Mouse (Mus musculus) gonadal fat pad, adult 2 months (tissue): ENCODE data around the gene Pdha1. TPM values are rescaled to one million over a fixed set of nuclear protein-coding genes. Genes with fewer than 3 reads are reported as not detected.

Source experiments
- DNase-seq: peaks from one replicate; pipeline ENCODE4 v3.0.0-alpha.2; 2012; ENCODE audit warnings: low read depth
- polyA plus RNA-seq: library from polyadenylated mRNA; depleted of rRNA; stranded (reverse); fragments of >200 nt; gene quantifications from 2 replicates; pipeline ENCODE4 v1.2.3, GENCODE M21; 2012; rRNA removed

Pdha1 gene
- polyA plus RNA-seq = 97.2 and 99.9 TPM in 2 replicates

DNA sequence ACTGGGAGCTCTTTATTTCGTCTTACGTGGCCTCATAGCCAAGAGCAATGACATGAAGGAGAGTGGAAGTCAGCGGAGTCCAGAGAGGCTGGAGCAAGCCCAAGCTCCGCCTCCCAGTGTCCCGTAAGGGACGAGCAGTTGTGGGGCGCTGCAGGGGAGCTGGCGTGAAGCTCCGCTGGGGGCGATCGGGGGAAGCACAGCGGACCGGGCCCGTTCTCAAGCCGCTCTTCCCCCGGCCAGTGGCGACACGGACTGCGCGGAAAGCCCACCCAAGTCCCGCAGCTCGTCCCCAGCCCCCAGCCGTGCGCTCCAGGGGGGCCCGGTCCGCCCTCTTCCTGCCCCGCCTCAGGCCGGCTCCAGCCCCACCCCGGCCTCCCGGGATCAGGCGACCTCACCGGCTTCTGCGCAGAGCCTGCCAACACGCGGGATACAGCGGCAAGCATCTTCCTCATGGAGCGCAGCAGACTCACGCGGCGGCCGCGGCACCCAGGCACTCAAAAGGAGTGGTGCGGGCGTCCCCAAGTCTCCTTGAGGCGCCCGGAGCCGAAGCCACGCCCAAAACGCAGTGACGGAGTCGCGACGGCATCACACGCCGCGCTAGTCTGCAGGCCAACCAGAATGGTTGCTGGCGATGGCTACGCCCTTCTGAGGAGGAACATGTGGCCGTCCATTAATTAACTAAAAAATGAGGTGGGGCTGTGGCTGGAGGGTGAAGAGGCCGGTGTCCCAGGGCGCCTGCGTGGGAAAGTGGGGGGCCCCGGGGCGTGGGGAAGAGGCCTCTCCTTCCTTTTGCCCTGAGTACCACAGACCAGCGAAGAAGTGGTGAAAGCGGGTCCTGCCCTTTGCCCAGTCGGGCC is at the start of gene Pdha1:
Gene Pdha1 (minus strand): TSS at position 553 of the 857 bp plus-strand sequence.
- DNase-seq = no peak

DNA sequence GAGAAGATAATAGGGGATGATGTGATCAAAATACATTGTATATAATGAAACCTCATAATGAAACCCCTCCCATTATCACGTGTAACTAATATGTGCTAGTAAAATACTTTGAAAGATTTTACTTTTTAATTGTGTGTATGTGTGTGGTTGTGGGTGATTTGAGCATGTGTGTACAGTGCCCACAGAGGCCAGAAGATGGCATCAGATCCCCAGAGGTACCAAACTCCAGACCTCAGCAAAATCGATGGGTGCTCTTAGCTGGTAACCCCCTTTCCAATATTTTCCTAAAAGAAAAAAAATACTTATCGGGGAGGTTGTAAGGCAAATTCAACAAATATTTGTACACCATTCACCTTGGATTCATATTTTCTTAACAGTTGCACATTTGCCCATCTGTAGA is 40.8 kb upstream of the Pdha1 start:
- no peak for DNase-seq

DNA sequence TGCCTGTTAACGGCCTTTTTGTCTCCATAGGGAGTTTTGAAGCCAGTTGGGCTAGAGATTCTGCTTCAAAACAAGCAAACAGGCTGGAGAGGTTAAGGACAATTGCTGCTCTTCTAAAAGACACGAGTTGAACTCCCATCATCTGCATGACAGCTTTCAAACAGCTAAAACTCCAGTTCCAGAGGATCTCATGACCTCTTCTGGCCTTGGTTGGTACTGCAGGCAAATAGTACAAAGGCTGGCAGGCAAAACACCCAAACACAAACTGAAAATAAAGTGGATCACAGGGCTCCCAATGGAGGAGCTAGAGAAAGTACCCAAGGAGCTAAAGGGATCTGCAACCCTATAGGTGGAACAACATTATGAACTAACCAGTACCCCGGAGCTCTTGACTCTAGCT is 31.9 kb upstream of the Pdha1 start:
- DNase-seq = no peak

DNA sequence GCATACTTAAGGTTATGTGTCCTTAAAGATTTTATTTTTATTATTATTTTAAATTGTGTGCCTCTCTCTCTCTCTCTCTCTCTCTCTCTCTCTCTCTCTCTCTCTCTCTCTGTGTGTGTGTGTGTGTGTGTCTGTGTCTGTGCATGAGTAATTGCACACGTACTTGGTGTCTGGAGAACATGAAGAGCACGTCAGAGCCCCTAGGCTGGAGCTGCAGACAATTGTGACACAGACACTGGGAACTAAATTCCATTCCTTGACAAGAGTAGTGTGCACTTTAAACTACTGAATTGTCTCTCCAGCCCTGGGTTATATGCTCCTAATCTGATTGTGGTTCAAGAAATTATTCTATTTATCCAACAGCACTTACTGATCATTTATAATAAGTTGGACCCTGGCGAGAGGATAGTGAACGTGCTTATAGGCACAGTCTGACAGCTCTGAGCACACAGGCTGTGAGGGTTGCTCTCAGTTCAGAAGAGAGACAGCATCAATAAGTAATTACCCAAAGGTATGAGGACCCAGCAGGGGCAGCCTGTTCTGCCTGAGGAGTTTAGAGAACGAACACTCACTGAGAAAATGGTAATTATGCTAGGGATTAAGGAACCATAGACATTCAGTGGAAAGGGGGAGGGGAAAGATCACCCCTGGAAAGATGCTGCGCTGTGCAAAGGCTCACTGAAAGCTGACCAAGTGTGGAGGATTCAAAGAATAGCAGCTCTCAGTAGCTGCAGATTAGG is 28.2 kb upstream of the Pdha1 start:
- DNase-seq = no peak

DNA sequence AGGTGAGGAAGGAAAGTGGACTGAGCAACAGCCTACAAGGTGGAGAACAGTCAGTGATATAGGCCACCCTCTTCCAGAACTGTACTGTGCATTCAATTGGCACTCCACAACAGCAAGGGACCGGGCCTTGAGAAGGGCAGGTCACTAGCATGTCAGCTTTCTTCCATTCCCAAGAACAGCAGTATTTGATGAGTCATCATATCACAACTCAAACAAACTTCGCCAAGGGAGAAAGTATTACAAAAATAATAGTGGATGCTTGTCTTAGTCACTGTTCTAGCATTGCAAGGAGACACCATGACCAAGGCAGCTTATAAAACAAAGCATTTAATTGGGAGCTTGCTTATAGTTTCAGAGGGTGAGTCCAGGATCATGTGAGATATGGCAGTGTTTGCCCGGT is 26.0 kb upstream of the Pdha1 start:
- no peak for DNase-seq

DNA sequence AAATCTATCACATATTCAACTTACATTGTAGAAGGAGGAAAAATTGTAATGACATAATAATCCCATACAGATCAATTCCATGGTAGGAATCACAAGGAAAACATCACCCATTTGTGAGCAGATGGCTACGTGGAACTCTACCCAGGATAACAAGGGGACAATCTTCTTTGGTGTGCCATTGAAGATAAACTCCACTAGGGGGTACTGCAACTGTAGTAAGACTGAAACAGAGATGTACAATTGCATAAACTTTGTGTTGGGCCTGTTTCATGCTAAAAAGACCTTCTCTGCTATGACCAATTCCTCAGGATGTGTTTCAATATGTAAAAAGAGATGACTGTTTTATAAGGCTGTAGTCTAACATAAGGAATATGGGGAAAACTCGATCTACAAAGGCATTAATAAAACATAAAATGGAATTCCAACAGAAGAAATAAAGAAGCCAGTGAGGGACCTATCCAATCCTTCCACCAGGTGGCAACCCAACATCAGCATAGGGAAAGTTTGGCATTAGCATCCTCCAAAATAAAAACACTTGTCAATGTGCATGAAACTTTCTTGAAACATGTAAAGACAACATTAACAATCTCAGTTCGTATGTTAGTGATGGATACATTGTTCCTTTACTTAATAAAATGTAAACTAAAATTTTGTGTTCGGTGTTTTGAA is 15.1 kb upstream of the Pdha1 start:
- no peak for DNase-seq

DNA sequence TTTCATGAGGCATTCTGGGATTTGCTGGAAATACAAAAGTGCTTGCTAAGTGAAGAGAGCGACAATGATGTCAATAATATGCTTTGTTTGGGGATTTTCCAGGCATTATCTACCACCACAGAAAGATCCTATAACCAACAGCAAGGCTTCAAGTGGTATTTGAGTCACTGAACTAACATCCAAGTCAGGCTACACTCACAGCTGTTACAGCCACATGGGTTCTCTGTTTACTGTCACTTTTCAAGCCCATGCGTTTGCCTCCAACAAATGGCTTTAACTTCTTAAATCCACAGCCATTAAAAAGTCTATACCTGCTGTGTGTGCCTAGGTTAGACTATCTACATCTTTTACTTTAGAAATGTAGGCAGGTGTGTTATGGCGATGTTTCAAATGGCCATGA is 10.6 kb upstream of the Pdha1 start:
- DNase-seq = no peak

DNA sequence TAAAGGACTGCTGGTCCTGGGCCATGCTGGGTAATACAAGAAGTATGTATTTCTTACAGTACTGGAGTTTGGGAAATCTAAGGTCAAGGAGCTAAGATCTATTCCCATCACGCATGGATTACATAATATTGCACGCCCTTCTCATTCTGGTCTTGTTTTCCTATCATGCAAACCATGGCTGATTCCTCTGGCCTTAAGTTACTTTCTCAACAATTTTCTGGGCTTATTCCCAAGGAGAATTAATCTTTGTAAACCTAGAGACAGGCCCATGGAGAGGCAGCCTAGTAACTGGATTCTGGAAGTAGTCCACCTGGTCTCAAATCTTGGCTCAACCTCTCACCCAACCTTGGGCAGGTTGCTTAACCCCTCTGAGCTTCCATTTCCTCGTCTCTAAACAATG is 9.2 kb upstream of the Pdha1 start:
- DNase-seq = no peak

DNA sequence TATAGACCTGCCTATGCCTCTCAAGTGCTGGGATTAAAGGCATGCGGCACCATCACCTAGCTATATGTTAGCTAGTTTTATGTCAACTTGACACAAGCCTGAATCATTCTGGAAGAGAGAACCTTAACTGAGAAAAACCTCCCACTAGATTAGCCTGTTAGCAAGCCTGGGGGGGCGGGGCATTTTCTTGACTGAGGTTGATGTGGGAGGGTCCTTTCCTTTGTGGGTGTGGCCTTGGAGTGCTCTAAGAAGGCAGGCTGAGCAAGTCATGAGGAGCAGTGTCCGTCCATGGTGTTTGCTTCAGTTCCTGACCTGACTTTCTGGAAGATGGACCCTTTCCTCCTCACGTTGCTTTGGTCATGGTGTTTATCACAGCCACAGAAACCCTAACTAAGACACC is 8.6 kb upstream of the Pdha1 start:
- DNase-seq = no peak

DNA sequence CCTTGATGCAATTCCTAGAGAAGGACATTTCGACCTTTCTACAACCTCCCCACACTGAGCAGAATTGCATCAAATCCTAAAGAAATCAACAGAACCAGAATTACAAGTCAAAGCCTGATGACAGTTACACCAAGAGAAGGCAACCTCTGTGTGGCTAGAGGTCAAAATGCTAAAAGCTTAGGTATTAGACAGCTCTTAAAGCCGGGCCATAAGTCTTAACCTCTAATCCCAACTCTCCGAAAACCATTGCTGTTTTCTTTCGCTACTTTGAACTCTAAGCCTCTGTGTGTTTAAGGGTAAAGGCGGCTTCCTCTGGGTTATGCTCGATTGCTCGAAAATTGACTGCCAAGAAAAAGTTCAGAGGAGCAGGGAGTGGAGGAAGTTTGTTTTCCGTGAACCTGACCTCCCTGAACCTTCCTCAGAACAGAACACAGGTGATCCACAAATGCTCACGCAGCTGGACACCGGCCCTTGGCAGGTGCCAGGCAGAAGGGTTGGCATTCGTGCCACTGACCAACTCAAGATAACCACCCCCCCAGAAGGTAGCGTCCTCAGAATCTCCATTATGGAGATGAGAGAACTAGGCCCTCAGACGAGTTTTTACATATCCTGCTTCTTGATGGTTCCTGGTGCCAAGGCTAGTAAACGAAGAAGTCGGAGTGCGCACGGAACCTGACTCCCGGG is 894 bp downstream of the Pdha1 start:
- no peak for DNase-seq

DNA sequence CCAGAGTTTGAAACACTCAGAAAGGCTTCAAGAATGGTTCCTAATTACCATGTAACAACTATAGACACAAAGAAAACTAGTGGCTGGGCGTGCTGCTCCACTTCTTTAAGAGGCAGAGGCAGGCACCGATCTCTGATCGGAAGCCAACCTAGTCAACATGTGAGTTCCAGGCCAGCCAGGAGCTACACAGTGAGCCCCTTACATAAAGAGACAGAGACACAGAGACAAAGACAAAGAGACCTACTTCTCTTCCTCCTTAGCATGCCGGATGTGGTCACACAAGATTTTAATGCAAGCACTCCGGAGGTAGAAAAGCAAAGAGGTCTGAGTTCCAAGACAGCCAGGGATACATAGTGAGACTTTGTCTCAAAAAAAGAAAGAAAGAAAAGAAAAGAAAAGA is 2.1 kb downstream of the Pdha1 start:
- no peak for DNase-seq

DNA sequence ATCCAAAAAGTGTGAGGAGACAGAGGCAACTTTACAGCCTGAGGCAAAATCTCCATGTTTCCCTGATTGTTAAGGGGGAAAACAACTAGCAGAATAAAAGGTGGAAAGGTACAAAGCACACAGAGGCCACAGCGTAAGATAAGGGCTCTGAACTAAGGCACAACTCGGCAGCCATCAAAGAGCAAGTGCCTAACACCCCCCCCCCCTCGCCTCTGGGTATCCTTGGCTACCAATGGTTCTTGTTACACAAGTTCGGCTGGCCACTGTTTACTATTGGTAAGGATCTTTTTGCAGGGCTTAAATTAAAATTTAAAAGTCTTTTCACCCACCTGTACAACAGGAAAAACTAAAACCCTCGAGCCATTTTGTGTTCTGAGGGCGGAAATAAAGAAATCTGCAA is 2.5 kb downstream of the Pdha1 start:
- no peak for DNase-seq

DNA sequence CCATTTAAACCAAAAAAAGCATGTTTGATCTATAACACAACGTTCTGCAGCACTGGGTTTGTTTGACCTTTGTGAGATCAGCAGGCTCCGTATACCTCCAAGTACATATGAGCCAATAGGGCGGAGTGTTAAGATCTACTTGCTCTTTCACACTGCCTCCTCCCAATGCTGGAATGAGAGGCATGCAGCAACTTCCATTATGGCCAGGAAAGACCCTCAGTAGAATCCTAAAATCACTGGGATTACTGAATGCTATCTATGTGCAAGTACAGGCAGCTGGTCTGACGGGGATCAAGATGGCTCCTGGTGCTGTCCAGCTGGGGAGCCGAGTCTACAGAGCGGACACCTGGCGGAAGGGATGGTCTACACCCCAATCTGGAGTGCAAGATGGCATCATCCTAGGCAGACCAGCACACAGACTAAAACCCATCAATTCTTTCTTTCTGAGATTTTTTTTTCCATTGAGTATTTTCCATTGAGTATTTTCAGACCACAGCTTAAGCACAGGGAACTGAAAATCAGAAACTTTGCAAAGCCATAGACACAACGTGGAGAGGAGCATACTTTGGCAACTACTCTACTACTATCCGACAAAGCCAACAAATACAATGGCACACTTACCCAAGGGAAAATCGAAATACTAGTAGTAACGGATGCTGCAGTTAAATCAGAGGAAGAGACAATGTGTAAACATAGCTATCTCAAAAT is 3.9 kb downstream of the Pdha1 start:
- no peak for DNase-seq

DNA sequence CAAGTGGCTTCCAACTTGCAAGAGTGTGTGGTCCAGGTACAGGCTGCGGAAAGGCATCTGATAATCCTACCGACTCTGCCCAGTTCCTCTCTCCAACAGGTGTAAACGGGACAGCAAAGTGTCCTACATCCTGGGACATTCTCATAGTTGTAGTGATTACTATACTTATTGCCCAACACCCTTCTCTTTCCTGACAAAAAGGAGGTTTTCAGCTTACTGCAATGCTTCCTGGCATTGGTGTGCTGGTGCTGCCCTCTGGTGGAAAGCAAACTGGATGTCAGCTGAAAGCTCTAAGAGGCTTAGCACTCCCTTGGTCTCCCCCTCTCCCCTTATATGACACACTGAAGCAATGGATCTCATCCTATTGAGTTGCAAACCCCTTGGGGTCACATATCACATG is 21.6 kb downstream of the Pdha1 start:
- no peak for DNase-seq

DNA sequence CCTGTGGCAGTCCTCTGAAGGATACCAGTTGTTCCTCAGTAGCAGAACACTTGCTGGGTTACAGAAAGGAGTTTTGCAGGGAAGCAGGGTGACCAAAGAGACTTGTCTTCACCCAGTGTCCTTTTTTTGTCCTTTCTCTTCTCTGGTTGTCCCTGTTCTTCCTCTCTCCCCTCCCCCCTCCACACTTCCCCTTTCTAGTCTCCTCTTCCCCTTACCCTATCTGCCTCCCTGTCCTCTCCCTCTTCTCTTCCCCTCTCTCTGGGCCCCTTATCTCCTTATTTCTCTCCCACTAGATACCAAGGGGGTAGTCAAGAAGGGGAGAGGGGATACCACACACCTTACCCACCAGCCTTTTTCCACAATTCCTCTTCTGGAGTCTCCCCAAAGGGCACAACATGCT is 22.1 kb downstream of the Pdha1 start:
- no peak for DNase-seq

DNA sequence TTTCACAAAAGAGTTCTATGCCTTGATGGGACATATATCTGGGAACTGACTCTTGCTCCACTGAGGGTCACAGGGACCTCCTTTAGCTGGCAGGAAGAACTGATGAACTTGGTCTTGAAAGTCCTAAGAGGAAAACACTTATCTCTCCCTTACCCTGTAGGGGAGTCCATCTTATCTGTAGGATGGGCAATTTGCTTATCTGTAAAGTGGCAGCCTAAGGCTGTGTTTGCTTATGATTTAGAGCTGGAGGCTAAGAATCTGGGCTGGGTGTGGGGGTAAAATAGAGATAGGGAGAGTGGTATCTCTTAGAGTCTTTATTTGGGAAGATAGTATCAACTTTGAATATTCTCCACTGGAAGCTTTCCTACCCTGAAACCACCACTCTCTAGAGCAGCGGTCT is 24.4 kb downstream of the Pdha1 start:
- no peak for DNase-seq

DNA sequence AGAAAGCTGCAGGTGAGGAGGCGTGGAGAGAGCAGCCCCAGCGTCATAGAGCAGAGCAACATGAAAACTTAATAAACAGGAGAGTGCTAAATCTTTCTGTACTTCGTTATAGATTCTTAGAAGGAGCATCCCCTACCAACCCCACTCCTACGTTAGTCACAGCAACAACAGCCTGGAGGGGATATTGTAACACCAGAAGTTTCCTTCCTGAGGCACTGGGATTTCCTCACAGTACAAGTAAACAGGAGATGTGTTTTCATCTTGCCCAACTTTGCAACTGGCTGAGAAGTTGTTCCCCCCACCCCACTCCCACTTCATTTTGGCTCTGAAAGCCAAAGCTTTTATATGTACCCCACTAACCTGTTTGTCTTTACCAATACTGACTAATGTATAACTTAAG is 30.4 kb downstream of the Pdha1 start:
- no peak for DNase-seq

DNA sequence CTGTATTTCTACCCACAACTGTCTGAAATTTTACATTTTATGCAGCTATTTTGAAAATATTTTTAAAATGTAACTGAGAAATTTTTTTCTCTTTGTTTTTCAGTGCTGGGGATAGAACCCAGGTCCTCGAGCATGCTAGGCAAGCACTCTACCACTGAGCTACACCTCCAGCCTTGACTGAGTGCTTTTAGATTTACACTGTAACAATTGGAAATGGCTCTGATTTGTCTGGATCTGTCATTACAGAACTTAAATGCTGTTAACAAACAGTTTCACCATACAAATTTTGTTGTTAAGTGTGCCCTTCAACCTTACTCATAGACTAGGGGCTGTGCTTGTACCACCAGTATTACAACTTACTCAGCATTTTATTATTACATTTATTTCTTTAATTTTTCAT is 46.2 kb downstream of the Pdha1 start:
- DNase-seq = no peak
